Mouse (Mus musculus): ENCODE data around the gene Zfp524.

DNA sequence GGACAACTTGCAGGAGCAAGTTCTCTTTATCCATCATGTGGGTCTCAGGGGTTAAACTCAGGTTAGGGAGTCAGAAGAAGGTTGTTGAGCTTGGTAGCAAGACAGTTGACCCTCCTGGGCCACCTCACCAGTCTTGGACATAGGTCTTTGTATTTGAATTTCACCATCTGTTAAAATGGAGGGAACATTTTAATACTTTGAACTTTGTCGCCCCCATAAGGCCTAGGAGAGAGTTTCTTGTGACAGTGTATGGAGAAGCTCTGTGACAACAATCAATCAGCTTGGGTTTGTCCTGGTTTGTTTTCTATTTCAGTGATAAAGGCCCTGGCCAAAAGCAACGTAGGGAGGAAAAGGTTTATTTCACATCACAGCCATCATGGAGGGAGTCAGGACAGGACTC is 33.1 kb downstream of the Zfp524 start:
- TF ChIP-seq POLR2A (IDR thresholded peaks at IDR 0.05; ENCODE audit: low read depth, low read length) (no peak), CTCF (IDR thresholded peaks at IDR 0.05; ENCODE audit: extremely low read depth, insufficient read depth, insufficient read length, insufficient replicate concordance) (no peak)

All from spleen, adult 2 months (tissue).